Mouse (Mus musculus) testis, adult 2 months (tissue): ENCODE measurements around the gene Ptgir.

ENCODE experiments used
- CTCF ChIP-seq: fragments of 200-500 bp; IDR thresholded peaks from 2 replicates; pipeline ENCODE4 v1.5.1; 2012; ENCODE audit warnings: low read depth, mild to moderate bottlenecking, inconsistent platforms, low read length, moderate library complexity; ENCODE audit not compliant: control insufficient read depth, insufficient read depth, insufficient replicate concordance
- POLR2A ChIP-seq: fragments of 200-500 bp; IDR thresholded peaks from 2 replicates; pipeline ENCODE4 v1.6.1; 2012; ENCODE audit warnings: low read depth, mild to moderate bottlenecking, inconsistent platforms, low read length, moderate library complexity; ENCODE audit not compliant: control insufficient read depth

GRCm38 (mm10) chr7:16911904-16912303 is 5.6 kb downstream of the Ptgir start:
- TF ChIP-seq CTCF: no peak
- no peak for TF ChIP-seq POLR2A
